Mouse (Mus musculus) forebrain, embryonic 13.5 days (tissue): Measurements from ENCODE around the gene 2210011C24Rik. TPM values are rescaled to one million over a fixed set of nuclear protein-coding genes. Genes with fewer than 3 reads are reported as not detected.
"Not testable (repeated sequence)": the region's sequence is repeated elsewhere in the genome, so short reads cannot be mapped to it uniquely, and the experiment has no call there.

Source experiments
- ATAC-seq: fragments of 200-750 bp; cut with Nextera tagmentation; 2 replicates; pipeline ENCODE4 v1.8.0; 2017
- H3K27ac ChIP-seq: fragments of 300-500 bp; sonication (generic); 2 replicates; pipeline ENCODE4 v1.5.1; 2015; ENCODE audit warnings: inconsistent platforms, mild to moderate bottlenecking, moderate library complexity
- H3K27me3 ChIP-seq: fragments of 300-500 bp; sonication (generic); 2 replicates; pipeline ENCODE4 v1.6.1; 2015; ENCODE audit warnings: mild to moderate bottlenecking, inconsistent platforms
- H3K36me3 ChIP-seq: fragments of 300-500 bp; sonication (generic); 2 replicates; pipeline ENCODE4 v1.6.1; 2015; ENCODE audit warnings: mild to moderate bottlenecking, inconsistent platforms; ENCODE audit not compliant: poor library complexity, severe bottlenecking
- H3K4me1 ChIP-seq: fragments of 300-500 bp; sonication (generic); 2 replicates; pipeline ENCODE4 v1.6.1; 2015; ENCODE audit warnings: inconsistent platforms
- H3K4me2 ChIP-seq: fragments of 300-500 bp; sonication (generic); 2 replicates; pipeline ENCODE4 v1.6.1; 2015; ENCODE audit warnings: inconsistent platforms, mild to moderate bottlenecking, moderate library complexity
- H3K4me3 ChIP-seq: fragments of 300-500 bp; sonication (generic); 2 replicates; pipeline ENCODE4 v1.5.1; 2015; ENCODE audit warnings: mild to moderate bottlenecking, inconsistent platforms
- H3K9ac ChIP-seq: fragments of 300-500 bp; sonication (generic); 2 replicates; pipeline ENCODE4 v1.6.1; 2015; ENCODE audit warnings: mild to moderate bottlenecking, inconsistent platforms
- H3K9me3 ChIP-seq: fragments of 300-500 bp; sonication (generic); replicated peaks from 2 replicates; pipeline ENCODE4 v1.6.1; 2016; ENCODE audit warnings: inconsistent platforms
- WGBS: fragments of 180-500 bp; shearing (Covaris S2); methylation state at CpG from one replicate; pipeline ENCODE4 v1.1.7; 2015; 5-methylcytosine and 5-hydroxymethylcytosine counted together
- polyA plus RNA-seq: library from polyadenylated mRNA; unstranded; fragments of >200 nt; fragmentation: Nextera tagmentation; extraction: Ambion mirVana; gene quantifications from 2 replicates; pipeline ENCODE4 v1.2.1, GENCODE M21; 2015

Gene 2210011C24Rik
- polyA plus RNA-seq, 1 experiment from 2014 or later = not detected

DNA sequence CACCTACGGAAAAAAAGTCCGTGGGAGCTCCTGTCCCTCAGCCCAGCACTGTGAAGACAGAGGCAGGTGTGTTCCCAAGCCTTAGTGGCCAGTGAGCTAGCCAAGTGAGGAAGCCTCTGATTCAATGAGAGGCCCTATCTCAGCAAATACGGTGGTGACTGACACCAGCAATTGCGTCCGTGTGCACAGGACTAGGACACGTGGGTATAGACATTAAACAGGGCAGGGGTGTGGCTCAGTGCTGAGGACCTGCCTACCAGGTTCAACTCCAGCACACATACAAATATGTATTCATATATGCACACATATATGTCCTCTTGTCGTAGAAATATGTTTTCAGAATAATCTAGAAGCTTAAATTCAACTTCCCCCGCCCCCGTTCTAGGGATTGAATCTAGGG is 7.8 kb upstream of the 2210011C24Rik start:
- Histone ChIP-seq H3K4me3 (no peak overlapping the region), H3K4me1 (no peaks in the 10 kb centered on the region), H3K9ac (no peak overlapping the region), H3K36me3 (no peaks in the 10 kb centered on the region), H3K27ac (no peak overlapping the region), H3K27me3 (peaks cover 44% of the 10 kb centered on the region), H3K9me3 (no peaks in the 10 kb centered on the region), H3K4me2 (no peak overlapping the region)
- ATAC-seq = no peak
- 88% methylated on average over 9 of the region's 9 CpGs for WGBS

DNA sequence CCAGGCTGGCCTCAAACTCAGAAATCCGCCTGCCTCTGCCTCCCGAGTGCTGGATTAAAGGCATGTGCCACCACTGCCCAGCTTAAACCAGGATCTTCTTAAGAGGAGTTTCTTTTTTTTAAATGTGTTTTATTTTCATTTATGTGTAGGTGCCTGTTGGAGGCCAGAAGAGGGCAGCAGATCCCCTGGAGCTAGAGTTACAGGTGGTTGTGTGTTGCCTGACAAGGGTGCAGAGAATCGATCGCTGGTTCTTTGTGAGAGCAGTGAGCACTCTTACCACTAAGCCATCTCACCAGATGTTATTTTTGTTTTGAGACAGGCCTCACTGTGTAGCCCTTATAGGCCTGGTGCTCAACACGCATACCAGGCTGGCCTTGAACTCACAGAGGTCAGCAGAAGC is 3.9 kb upstream of the 2210011C24Rik start:
- Histone ChIP-seq H3K27ac (no peak overlapping the region), H3K9me3 (no peaks in the 10 kb centered on the region), H3K36me3 (no peaks in the 10 kb centered on the region), H3K27me3 (peaks cover 50% of the 10 kb centered on the region), H3K4me3 (no peak overlapping the region), H3K9ac (no peak overlapping the region), H3K4me2 (no peak overlapping the region), H3K4me1 (peaks cover 19% of the 10 kb centered on the region)
- ATAC-seq = no peak
- 95% methylated on average over 5 of the region's 5 CpGs for WGBS

DNA sequence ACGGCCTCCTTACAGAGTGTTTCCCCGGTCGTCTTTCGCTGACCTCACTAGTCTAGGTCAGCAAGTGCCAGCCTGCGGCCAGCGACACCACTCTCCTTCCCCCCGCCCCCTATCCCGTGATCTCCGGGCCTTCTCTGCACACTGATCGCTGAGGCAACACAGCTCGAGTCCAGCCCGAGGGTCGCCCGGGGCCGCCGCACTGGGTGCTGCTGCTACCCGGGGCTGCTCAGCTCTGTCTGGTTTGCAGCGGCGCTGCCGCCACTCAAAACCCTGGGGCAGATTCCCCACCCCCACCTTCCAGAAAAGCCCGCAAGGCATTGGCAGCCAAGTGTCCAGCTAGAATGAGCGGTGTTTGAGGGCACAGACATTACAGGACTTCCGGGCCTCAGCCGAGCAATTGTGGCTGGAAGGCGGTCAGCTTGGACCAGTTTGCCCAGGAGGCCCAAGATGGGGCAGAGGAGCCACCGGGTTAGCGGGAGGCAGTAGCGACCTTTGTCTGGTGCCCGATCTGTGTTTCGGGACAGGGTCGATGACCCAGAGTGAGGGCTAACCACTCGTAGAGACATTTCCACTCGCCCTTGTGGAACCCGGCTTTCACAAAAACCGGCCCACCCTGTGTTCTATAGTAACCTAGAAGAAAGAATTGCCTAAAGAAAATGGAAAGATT is 661 bp upstream of the 2210011C24Rik start:
- Histone ChIP-seq H3K9ac (no peak overlapping the region), H3K9me3 (no peaks in the 10 kb centered on the region), H3K4me2 (peak overlapping the region; percentile 98), H3K27me3 (peaks cover 42% of the 10 kb centered on the region), H3K27ac (no peak overlapping the region), H3K36me3 (no peaks in the 10 kb centered on the region), H3K4me1 (peaks cover 26% of the 10 kb centered on the region), H3K4me3 (peak overlapping the region; percentile 53)
- ATAC-seq = no peak
- 3% methylated on average over 35 of the region's 35 CpGs for WGBS

DNA sequence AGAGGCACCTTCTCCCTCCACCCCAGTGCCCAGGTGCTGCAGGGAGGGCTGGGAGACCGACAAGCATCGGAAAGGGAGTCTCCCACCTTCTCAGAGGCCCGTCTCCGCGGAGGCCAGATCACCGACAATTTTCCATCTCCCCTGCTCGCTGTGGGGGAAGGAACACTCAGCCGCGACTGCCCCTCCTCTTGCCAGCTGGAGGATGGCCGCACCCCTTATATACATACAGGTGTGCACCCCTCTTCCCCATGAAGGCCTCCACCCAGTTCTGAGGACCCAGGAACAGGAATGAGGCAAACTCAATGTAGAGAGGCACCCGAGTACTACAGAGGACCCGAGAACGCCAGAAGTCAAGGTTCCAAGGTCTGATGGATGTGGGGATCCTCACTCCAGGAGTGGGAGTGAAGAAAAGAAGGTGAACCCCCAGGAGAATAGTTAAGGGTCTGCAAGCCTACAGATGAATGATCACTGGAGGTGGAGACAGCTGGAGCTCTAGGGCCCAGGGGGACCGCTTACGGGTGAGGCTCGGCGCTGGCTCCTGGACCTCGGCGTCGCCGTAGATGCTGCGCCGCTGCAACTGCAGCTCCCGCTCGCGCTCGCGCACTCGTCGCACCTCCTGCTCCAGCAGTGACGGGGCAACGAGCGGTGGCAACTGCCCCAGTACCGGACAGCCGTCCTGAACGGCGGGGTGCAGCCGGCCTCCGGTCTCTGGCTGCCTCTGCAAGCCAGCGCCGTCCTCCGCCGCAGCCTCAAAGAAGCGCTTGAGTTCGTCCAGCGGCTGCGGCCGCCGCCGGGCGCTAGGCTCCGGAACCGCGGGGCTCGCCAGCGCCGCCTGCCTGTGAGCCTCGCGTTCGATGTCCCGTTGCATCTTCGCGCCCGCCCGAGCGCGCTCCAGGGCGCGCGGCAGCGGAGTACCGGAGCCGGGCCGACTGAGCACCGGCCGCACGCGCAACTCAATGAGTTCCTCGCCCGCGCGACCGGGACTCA is 1.1 kb downstream of the 2210011C24Rik start:
- Histone ChIP-seq H3K4me1 (peaks cover 26% of the 10 kb centered on the region), H3K27ac (no peak overlapping the region), H3K27me3 (peaks cover 42% of the 10 kb centered on the region), H3K9me3 (no peaks in the 10 kb centered on the region), H3K4me2 (peak overlapping the region; percentile 98), H3K4me3 (peak overlapping the region; percentile 53), H3K36me3 (no peaks in the 10 kb centered on the region), H3K9ac (peak overlapping the region; percentile 64)
- ATAC-seq = peak; percentile 55
- 1% methylated on average over 78 of the region's 83 CpGs for WGBS

GRCm38 (mm10) chr8:84009876-84010275 is 2.1 kb downstream of the 2210011C24Rik start:
- Histone ChIP-seq H3K27ac (no peak overlapping the region), H3K4me1 (peaks cover 29% of the 10 kb centered on the region), H3K4me2 (no peak overlapping the region), H3K36me3 (no peaks in the 10 kb centered on the region), H3K9ac (no peak overlapping the region), H3K27me3 (peaks cover 42% of the 10 kb centered on the region), H3K9me3 (no peaks in the 10 kb centered on the region), H3K4me3 (0 out of 2 replicates have a peak overlapping the region, but pooled peaks have one; percentile 2)
- 2% methylated on average over 11 of the region's 11 CpGs for WGBS
- ATAC-seq = no peak

DNA sequence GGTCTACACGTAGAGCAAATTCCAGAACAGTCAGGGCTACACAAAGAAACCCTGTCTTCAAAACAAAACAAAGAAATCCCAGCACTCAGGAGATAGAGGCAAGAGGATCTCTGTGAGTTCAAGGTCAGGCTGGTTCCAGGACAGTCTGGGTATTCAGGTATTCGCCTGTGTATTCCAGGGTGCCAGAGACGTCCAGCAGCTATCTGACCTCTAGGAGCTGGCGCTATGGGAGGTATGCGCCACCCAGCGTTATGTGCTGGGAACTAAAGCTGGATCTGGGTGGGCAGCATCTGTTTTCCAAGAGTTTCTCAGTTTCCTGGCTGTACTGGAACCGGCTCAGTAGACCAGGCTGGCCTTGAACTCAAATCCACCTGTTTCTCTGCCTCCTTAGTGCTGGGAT is 3.6 kb downstream of the 2210011C24Rik start:
- 30% methylated on average over 7 of the region's 7 CpGs for WGBS
- H3K4me3 ChIP-seq = no peak overlapping the region
- H3K9ac ChIP-seq = no peak overlapping the region
- ATAC-seq = no peak
- no peaks in the 10 kb centered on the region for H3K9me3 ChIP-seq
- peaks cover 35% of the 10 kb centered on the region for H3K27me3 ChIP-seq
- H3K27ac ChIP-seq = no peak overlapping the region
- no peaks in the 10 kb centered on the region for H3K36me3 ChIP-seq
- H3K4me1 ChIP-seq = peaks cover 38% of the 10 kb centered on the region
- H3K4me2 ChIP-seq = no peak overlapping the region

DNA sequence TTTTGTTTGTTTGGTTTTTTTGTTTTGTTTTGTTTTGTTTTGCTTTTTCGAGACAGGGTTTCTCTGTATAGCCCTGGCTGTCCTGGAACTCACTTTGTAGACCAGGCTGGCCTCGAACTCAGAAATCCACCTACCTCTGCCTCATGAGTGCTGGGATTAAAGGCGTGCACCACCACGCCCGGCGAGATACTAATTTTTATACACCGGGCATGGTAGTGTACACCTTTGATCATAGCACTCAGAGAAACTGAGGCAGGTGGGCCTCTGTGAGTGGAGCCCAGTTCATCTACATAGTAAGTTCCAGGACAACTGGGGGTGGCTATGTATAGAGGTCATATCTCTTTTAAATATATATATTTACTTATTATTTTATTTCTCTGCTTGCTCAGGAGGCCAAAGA is 6.5 kb downstream of the 2210011C24Rik start:
- not testable (repeated sequence) for H3K9ac ChIP-seq, ATAC-seq, H3K9me3 ChIP-seq, H3K27ac ChIP-seq, H3K4me3 ChIP-seq, H3K4me2 ChIP-seq
- Histone ChIP-seq H3K27me3 (peaks cover 30% of the 10 kb centered on the region), H3K4me1 (peaks cover 27% of the 10 kb centered on the region), H3K36me3 (peaks cover 22% of the 10 kb centered on the region)
- 94% methylated on average over 7 of the region's 7 CpGs for WGBS

DNA sequence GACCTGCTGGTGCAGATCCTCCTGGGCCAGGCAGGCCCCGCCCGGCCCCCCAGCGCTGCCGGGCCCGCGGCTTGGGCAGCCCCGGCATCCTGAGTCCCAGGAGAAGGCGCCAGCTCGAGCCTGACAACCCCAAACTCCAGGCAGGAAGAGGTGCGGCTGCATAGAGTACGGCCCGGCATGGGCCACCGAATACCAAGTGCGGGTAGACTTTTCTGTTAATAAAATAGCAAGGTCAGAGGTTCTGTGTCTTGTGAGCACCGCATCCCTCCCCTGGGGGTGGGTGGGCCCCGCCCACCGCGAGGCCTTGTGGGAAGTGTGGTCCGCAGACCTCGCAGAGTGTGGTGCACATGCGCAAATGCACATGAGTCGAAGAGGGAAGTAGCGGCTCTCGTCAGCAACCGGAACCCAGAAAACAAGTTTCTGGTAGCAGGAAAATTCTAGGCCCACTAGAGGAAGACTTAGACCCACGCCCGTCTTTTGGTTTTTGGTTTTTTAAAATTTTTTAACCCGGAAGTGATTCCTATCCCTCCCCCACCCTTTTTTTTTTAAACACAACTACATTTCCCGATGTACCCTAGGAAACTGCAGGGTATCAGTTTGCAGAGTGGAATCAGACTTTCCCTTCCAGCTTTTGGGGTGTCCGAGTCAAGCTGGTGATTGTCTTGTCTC is 7.3 kb downstream of the 2210011C24Rik start:
- Histone ChIP-seq H3K4me3 (peak overlapping the region; percentile 50), H3K36me3 (peaks cover 31% of the 10 kb centered on the region), H3K9me3 (no peaks in the 10 kb centered on the region), H3K27me3 (peaks cover 32% of the 10 kb centered on the region), H3K9ac (peak overlapping the region; percentile 70), H3K4me1 (peaks cover 28% of the 10 kb centered on the region), H3K27ac (peak overlapping the region; percentile 27; the same call in 1 of the 2 replicates), H3K4me2 (peak overlapping the region; percentile 70)
- WGBS = 1% methylated on average over 30 of the region's 30 CpGs
- ATAC-seq = peak; percentile 90

DNA sequence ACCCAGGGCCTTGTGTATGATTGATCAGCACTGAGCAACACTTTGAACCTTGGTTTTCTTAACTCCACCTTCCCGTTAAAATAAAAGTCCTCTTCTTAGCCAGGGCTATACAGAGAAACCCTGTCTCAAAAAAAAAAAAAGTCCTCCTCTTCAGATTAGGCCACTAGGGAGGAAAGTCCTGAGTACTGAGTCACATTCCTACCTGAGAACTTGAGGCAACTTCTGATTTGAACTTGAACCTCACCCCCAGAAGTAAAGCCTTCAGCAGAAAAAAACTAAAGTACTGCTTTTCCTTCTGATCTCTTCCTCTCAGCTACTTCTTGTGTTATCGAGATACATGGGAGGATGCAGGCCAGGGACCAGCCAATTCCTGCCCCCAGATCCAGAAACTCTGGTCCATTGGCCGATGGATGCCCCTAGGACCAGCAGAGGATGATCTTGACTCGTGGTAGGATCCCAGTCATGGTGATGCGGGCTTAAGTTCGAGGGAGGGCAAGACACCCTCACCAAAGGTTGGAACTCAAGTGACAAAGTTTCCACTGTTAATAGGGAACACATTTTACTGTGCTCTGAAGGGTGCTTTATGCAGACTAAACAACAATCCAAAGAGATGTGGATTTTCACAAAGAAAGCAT is 8.2 kb downstream of the 2210011C24Rik start:
- 76% methylated on average over 6 of the region's 6 CpGs for WGBS
- no peaks in the 10 kb centered on the region for H3K9me3 ChIP-seq
- ATAC-seq = no peak
- H3K36me3 ChIP-seq = peaks cover 33% of the 10 kb centered on the region
- peaks cover 32% of the 10 kb centered on the region for H3K27me3 ChIP-seq
- H3K9ac ChIP-seq = 0 out of 2 replicates have a peak overlapping the region, but pooled peaks have one; percentile 70
- peaks cover 38% of the 10 kb centered on the region for H3K4me1 ChIP-seq
- peak overlapping the region; percentile 70 for H3K4me2 ChIP-seq
- H3K27ac ChIP-seq = no peak overlapping the region
- H3K4me3 ChIP-seq = peak overlapping the region; percentile 50

GRCm38 (mm10) chr8:84002957-84003611 is 8.9 kb downstream of the 2210011C24Rik start:
- Histone ChIP-seq H3K4me1 (peaks cover 39% of the 10 kb centered on the region), H3K27me3 (peaks cover 32% of the 10 kb centered on the region), H3K27ac (no peak overlapping the region), H3K36me3 (peaks cover 33% of the 10 kb centered on the region), H3K4me2 (0 out of 2 replicates have a peak overlapping the region, but pooled peaks have one; percentile 21), H3K9me3 (no peaks in the 10 kb centered on the region), H3K9ac (no peak overlapping the region), H3K4me3 (no peak overlapping the region)
- WGBS = 58% methylated on average over 12 of the region's 12 CpGs
- ATAC-seq = no peak
